Mouse (Mus musculus) kidney, adult 2 months (tissue): ENCODE measurements around the gene Olfr1154.

Experiments used
- CTCF ChIP-seq: fragments of 200-500 bp; conservative IDR thresholded peaks from 2 replicates; pipeline ENCODE4 v1.5.1; 2011; ENCODE audit warnings: low read depth, mild to moderate bottlenecking, control low read depth, low read length, moderate library complexity, mixed read lengths; ENCODE audit not compliant: insufficient read depth, insufficient read length
- POLR2A ChIP-seq: fragments of 200-500 bp; IDR thresholded peaks from one replicate; pipeline ENCODE4 v1.6.1; 2011; ENCODE audit warnings: low read depth, low read length, control low read depth

- TF ChIP-seq POLR2A (no peak), CTCF (no peak)
Measured at GRCm38 (mm10) chr2:87945037-87945436, 40.1 kb upstream of the Olfr1154 start, which contains the start of gene Olfr1155.
